Mouse (Mus musculus) thymus, postnatal 36 days (tissue): ENCODE data around the gene Pwwp2b.

ENCODE experiments used
- DNase-seq, 2 experiments: peaks; one replicate each; pipeline ENCODE4 v3.0.0; 2022; ENCODE audit warnings: mixed read lengths in 2 of 2

Pwwp2b gene

DNA sequence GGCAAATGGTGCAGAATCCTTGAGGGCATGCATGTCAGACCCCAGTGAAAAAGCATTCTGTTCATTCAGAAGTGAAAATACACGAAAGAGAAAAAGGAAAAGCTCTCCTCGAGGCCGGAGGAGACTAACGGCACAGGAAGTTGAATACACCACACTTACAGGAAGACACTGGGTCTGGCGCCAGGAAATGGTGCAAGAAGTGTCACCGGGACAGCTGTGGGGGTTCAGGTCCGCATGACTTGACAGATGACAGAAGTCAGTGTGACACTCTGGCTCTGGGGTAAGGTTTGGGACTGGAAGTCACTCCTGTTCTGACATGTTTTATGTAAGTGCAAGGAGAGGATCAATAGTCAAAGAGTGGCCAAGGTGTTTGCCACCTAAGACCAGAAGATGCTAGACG lies 23.6 kb upstream of the Pwwp2b start:
- peak; percentile 67 to 77 for DNase-seq

DNA sequence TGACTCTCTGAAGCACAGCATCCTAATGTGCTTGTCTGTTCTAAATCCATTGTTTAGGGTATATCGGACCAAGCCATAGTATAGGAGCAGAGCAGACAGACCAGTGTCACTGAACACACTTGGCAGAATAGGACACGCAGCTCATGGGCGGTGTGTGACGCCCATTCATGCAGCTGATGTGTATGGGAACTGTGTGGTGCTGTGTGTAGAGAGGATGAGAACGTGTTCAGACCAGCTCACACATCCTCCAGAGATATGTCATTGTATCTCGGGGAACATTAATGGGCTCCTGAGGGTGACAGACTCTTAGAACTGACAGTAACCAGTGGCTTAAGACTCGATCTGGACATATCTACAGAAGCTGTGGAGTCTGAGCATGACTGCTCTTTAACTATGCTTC lies 21.9 kb upstream of the Pwwp2b start:
- DNase-seq, result no peak

DNA sequence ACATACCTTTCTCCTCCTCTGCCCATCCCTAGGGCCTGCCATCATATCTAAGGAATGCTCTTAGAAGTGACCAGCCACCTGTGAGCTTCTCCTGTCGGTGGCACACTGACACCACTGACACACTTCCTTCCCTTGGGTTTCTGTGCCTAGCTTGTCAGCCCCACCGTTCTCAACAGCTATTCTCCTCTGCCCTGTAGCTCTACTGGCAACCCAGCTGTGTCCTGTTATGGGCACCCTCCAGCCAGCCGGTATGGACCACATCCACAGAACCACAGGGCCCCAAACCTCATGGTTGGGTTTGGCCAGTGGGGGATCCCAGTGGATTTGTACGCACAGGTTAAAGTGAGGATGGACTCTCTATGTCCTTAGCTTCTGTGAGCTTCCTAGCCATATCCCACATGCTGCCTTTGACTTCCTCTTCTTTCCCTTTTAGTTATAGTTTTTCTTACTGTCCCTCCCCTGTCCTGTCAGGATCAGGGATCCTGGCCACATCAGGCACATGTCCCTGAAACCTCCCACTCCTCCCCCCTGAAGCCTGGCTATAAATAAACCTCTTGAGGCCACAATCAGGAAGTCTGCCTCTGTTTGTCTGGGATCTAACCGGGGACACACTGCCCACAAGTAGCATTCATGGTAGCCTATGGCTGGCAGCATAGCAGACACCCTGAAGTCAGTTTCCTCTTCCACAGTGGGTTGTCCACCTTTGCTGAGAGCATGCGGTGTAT lies 19.7 kb upstream of the Pwwp2b start:
- DNase-seq, result no peak

GRCm38 (mm10) chr7:139229837-139230236 lies 18.4 kb upstream of the Pwwp2b start:
- no peak for DNase-seq

GRCm38 (mm10) chr7:139230241-139230640 lies 18.0 kb upstream of the Pwwp2b start:
- no peak for DNase-seq

DNA sequence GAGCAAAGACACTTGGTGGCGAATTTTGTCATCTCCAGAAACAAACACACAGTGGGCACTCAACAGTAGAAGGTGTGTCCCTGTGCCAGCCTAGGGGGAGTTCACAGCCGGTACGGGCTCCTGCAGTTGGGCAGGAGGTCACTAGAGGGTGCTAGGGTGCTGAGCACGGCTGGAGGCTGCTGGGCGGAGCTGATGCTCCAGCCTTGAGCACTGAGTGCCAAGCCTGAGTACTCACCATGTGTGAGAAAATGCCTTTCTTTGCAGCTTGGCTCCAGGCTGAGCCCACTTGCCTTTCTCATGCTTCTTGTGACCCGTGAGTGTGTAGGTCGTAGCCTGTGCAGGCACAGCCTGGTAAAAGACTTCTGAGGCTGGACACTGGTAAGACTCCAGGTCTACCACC lies 14.6 kb upstream of the Pwwp2b start:
- peak; percentile 89 to 93 for DNase-seq

DNA sequence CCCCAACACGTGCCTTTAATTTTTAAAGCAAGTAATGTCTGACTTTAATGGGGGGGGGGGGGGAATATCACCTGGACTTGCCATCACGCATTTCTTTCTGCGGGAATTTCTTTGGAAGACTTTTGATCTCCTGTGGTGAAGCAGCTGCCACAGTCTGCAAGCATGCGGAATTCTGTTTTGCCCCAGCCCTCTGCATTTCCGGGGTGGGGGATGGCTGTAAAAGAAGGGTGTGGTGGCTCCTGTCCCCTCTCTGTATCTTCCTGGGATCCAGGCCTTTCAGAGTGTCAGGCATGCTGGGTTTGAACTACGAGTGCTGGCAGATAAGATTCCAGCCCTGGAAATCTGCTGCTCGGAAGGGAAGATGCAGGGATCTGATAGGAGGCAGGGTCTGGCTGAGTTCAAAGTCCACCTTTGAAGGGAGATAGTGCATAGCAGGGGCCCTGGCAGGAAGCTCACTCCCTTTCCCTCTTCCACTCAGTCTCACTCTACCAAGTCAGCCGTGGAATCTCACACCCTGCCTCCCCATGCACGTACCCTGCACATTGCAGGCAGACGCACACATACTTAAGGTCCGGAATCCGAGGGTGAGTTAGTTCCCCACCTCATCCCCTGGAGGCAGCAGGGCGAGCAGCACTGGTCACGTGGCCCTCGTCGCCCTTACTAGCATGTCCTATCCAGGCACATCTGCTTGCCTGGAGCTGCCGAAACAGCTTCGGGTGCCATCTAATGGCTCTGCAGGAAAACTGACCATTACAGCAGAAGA lies 13.7 kb upstream of the Pwwp2b start:
- DNase-seq, result peak; percentile 26 to 35

GRCm38 (mm10) chr7:139235651-139236358 lies 12.5 kb upstream of the Pwwp2b start:
- DNase-seq, result no peak

DNA sequence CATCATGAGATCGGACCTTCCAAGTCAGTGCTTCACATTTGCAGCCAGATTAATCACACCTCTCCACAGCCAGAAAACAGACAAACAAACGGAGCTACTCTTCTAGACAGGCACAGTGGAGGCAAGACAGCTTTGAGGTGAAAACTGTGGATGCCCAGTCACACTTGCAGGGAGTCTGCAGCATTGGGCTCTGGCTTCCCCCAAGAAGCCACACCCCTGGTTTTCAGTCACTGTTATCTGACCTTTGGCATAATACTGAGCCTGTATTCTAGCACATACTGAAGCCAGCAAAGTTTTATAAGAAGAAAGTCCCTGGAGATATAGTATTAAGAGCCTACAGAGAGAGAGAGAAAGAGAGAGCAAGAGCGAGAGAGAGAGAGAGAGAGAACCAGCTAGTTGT lies 8.8 kb upstream of the Pwwp2b start:
- no peak for DNase-seq

DNA sequence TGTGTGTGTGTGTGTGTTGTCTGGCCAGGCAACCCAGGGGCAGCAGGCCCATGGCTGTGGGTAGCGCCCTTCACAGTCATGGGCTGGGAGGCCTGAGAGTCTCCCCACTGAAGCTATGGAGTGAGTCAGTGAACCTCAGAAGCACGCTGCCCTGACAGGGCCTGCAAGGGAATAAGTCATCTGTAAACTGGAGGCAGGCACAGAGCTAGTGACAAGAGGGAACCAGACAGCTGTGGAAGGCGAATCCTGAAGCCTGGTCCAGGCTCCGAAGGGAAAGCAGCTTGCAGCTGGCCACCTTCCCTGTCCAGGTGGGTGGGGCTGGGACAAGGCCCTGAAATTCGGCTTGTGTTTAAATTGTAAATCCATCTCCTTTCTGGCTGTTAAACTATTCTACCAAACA lies 2.2 kb upstream of the Pwwp2b start:
- no peak for DNase-seq

DNA sequence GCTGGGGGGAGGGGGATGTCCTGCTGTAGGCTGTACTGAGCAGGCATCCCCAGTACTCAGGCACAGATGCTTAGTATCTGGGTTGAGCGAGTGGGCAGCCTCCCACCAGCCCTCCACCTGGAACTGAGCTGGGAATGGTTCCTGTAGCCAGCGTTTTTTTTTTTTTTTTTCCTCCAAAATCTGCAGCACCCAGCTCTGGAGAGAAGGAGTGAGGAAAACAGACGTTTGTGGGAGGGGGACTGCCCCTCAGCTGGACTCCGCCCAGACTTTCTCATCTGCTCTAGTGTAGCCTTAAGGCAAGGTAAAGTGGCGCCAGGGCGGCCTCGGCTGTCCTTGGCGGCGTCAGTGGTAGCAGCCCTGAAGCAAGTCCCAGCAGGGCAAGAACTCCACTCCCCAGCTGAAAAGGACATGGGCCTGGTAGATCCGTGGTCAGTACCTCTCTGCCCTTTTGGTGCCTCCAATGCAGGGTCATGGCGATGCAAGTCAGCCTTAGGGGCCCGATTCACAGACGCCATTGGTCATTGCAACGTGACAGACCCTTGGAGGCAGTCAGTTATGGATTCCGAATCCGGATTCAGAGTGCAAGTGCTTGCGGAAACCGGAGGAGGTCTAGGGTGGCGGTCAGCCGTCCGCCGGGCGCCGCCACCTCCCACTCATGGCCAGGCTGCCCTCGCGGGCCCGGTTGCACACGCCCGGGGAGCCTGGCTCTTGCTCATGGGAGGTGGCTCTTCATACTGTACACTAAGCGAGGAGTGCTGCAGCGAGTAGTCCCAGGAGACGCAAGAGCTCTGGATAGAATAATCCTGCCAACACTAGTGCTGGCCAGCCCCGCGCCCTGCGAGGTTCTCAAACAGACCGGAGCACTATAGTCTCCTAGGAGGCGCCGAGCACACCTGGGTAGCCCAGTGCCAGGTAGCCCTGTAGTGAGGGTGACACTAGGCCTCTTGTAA lies 1.1 kb upstream of the Pwwp2b start:
- DNase-seq, result peak in 1 of 2 experiments; percentile 21

DNA sequence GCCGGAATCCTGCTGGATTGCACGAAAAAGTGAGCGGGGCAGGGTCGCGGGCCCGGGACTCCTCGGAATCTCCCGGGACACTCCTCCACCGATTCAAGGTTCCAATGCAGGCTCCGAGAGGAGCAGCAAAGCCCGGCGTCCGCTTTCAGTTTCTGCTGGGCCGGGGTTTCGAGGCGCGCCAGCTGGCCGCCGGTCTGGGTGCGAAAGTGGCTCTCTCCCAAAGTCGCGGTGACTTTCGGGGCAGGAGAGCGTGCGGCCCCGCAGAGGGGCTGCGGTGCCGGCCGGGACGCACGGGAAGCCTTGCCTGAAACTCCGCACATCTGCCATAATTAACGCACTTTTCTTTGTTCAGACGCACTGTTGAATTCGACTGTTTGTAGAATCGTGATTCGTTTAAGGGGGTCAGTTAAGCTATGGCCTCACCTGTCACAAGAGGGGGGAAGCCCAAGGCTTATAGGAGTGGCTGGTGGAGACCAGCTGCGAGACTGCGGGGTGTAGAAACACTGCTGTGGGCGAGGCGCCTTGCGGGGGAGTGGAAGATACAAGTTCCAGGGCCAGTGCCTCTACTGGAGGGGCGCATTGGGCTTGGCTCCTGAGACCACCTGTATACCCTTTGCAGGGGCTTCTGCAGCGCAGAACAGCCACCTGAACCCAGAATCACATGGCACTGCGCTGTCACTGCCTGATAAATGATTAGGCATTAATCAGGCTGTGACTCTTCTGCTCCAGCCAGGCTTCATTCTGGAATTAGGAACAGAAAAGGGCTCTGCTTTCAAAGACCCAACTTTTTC lies 528 bp downstream of the Pwwp2b start:
- DNase-seq, result no peak

DNA sequence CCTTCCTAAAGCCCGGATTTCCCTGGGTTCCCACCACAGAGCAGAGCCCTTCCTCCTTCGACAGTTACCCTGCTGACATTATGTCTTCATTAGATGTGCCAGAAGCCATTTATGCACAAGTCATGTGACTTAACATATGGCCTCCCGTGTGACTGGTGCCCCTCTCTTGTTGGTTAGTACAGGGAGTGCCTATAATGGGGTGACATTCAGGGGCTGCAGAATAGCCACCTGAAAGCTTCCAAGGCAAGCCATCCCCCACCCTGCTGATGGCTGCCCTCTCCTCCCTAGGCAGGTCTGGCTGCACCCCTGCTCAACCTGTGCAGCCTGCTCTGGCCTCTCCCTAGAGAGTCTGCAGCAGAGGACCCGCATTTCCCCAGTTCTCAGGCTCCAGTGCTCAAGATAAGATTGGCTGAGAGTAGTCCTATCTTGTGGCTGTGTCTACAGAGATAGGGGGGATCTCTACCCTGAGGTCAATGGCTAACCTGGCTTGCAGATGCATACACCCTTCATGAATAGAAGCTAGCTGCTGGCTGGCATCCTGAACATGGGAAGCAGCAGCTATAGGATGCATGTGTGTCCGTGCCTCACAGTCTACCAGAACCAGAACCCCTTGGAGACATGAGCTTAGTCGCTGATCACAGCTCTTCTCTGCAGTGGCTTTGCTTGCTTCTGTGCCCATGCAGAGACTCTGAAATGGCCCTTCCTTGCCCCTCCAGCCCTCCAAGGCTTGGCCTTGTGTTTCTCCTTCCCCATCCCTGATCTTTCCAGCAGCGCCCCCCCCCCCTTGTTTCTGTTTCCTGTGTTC lies 1.3 kb downstream of the Pwwp2b start:
- DNase-seq, result no peak

- no peak for DNase-seq
These were observed 3.6 kb downstream of the Pwwp2b start for GRCm38 (mm10) chr7:139251881-139252301.

GRCm38 (mm10) chr7:139252566-139252965 lies 4.3 kb downstream of the Pwwp2b start:
- no peak for DNase-seq

GRCm38 (mm10) chr7:139252986-139253385 lies 4.7 kb downstream of the Pwwp2b start:
- no peak for DNase-seq

DNA sequence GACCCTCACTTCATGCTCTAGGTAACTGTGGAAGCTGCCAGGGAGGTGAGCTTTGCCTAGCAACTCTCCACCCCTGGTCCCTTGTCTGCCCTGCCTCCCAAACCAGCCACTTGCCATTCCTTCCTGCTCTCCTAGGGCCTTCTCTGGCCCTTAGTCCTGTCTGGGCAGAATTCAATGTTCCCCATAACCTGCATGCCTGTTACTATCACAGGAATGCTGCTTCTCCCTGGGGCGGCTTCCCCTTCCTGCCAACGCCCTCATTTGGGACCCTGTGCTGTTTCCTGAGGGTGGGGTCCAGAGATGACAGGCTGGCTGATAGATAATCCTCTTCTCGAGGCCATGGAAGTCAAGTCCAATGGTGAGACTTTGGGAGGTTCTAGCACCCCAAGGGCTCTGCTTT lies 5.2 kb downstream of the Pwwp2b start:
- no peak for DNase-seq

- DNase-seq, result no peak
These were observed 6.3 kb downstream of the Pwwp2b start for GRCm38 (mm10) chr7:139254626-139255025.

DNA sequence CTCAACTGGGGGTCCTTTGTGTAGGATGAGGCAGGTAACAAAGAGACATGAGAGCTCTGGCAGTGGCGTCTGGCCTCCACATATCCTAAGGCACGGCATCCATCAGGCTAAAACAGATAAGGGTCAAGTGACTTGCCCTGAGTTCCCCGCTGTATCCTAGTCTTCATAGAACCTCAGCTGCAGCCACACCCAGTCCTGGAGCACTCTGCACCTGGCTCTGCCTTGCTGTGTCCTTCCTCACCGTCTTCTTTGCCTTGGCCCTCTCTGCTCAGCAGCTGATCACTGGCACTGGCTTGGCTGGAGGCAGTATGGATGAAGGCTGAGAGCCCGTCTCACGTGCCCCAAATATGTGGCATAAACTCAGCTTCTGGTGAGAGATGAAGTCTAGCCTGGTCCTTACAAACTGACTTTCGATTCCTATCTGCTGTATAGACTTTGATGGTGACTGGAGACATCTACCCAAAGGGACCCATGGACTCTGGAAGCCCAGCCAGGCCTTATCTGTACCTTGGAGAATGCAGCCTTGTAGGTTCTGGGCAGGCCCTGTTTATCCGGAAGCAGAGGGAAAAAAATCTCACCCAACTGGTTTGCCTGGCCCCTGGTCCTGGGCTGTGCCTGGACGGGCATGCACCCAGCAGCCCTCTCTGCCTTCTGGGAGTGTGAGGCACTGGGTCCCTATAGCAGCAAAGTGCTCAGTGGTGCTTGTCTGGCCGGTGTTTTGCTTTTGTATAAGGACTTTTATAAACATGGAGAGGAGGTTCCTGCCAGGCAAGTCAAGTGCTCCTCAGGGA lies 9.7 kb downstream of the Pwwp2b start:
- no peak for DNase-seq

DNA sequence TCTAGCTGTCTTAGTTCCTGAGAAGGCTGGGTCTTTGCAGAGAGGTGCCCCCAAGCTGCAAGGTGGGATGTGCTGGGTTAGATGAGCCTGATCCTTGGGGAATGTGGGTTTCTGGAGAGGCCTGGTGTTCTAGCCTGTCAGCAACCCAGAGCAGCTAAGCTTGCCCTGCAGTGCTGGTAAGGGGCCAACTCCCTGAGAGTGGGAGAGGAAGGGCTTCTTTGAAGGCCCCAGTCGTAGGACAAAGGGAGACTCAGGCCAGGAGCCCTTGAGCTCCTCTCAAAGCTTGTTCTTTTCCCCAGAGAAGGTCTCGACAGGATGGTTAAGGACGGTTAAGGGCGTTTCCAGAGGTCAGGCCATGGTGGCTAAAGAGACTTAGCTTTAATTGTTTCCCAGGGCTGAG lies 16.1 kb downstream of the Pwwp2b start:
- DNase-seq, result no peak
